Mouse (Mus musculus) cerebellum, adult (tissue): ENCODE data around the gene Hoxa13.

Source experiments
- ATAC-seq: cut with Nextera tagmentation; 2 replicates; pipeline ENCODE4 v1.9.2; 2017; ENCODE audit warnings: mild to moderate bottlenecking, moderate library complexity, mixed read lengths; ENCODE audit not compliant: insufficient number of reproducible peaks, low FRiP score, low TSS enrichment

The Hoxa13 gene

GRCm38 (mm10) chr6:52270494-52271480 is 10.1 kb upstream of the Hoxa13 start:
- no peak; the same call in 1 of the 2 replicates for ATAC-seq

- no peak for ATAC-seq
These were observed 8.1 kb upstream of the Hoxa13 start for GRCm38 (mm10) chr6:52268756-52269155.

GRCm38 (mm10) chr6:52268341-52268740 is 7.7 kb upstream of the Hoxa13 start:
- no peak for ATAC-seq

GRCm38 (mm10) chr6:52267691-52268090 is 7.0 kb upstream of the Hoxa13 start:
- ATAC-seq: no peak

GRCm38 (mm10) chr6:52267221-52267620 is 6.5 kb upstream of the Hoxa13 start:
- no peak for ATAC-seq

GRCm38 (mm10) chr6:52266666-52266985 is 5.9 kb upstream of the Hoxa13 start:
- ATAC-seq: no peak

- ATAC-seq: no peak
These were observed 5.4 kb upstream of the Hoxa13 start for GRCm38 (mm10) chr6:52265913-52266665.

- no peak for ATAC-seq
These were observed 4.7 kb upstream of the Hoxa13 start for GRCm38 (mm10) chr6:52265306-52265912.

- no peak for ATAC-seq
These were observed 3.6 kb upstream of the Hoxa13 start for GRCm38 (mm10) chr6:52264106-52264790.

GRCm38 (mm10) chr6:52263321-52263585 is 2.6 kb upstream of the Hoxa13 start:
- ATAC-seq: no peak

GRCm38 (mm10) chr6:52262463-52263320 is 2.0 kb upstream of the Hoxa13 start:
- ATAC-seq: no peak

- ATAC-seq: no peak
These were observed 1.2 kb upstream of the Hoxa13 start for GRCm38 (mm10) chr6:52261751-52262462.

GRCm38 (mm10) chr6:52259811-52260261 is 844 bp downstream of the Hoxa13 start:
- ATAC-seq: peak; percentile 15; the same call in 1 of the 2 replicates

GRCm38 (mm10) chr6:52259081-52259790 is 1.4 kb downstream of the Hoxa13 start:
- no peak for ATAC-seq

GRCm38 (mm10) chr6:52256956-52257355 is 3.7 kb downstream of the Hoxa13 start:
- ATAC-seq: no peak

- ATAC-seq: no peak
These were observed 6.9 kb downstream of the Hoxa13 start for GRCm38 (mm10) chr6:52253511-52254500.

- no peak for ATAC-seq
These were observed 7.8 kb downstream of the Hoxa13 start for GRCm38 (mm10) chr6:52252775-52253376.
